Mouse (Mus musculus) liver, embryonic 11.5 days (tissue): ENCODE measurements at regions not wholly inside any gene's neighbourhood (a gene's known extent, or its start where the extent isn't known, plus 50 kb on each side); places are given as distances from the start of the nearest gene placed in this dataset.

Source experiments
- ATAC-seq: fragments of 200-750 bp; cut with Nextera tagmentation; replicated peaks from 2 replicates; pipeline ENCODE4 v1.8.0; 2017; ENCODE audit warnings: moderate number of reproducible peaks, mild to moderate bottlenecking, moderate TSS enrichment, moderate library complexity; ENCODE audit not compliant: low FRiP score
- DNase-seq: peaks from one replicate; pipeline ENCODE4 v3.0.0-alpha.2; 2017; ENCODE audit warnings: low spot score
- H3K27ac ChIP-seq: fragments of 300-500 bp; sonication (generic); 2 replicates; pipeline ENCODE4 v1.5.1; 2014; ENCODE audit warnings: mild to moderate bottlenecking, low read depth, low read length, control low read depth
- H3K27me3 ChIP-seq: fragments of 300-500 bp; sonication (generic); replicated peaks from 2 replicates; pipeline ENCODE4 v1.6.1; 2014; ENCODE audit warnings: low read length, mixed read lengths; ENCODE audit not compliant: control insufficient read depth, insufficient read depth
- H3K36me3 ChIP-seq: fragments of 300-500 bp; sonication (generic); 2 replicates; pipeline ENCODE4 v1.6.1; 2014; ENCODE audit warnings: mild to moderate bottlenecking, low read length, moderate library complexity, mixed read lengths; ENCODE audit not compliant: control insufficient read depth, insufficient read depth
- H3K4me1 ChIP-seq: fragments of 300-500 bp; sonication (generic); replicated peaks from 2 replicates; pipeline ENCODE4 v1.6.1; 2014; ENCODE audit warnings: low read length, mixed read lengths; ENCODE audit not compliant: control insufficient read depth, insufficient read depth
- H3K4me2 ChIP-seq: fragments of 300-500 bp; sonication (generic); 2 replicates; pipeline ENCODE4 v1.6.1; 2014; ENCODE audit warnings: mild to moderate bottlenecking, control low read depth, moderate library complexity
- H3K4me3 ChIP-seq: fragments of 300-500 bp; sonication (generic); 2 replicates; pipeline ENCODE4 v1.5.1; 2014; ENCODE audit warnings: low read depth, low read length, control low read depth
- H3K9ac ChIP-seq: fragments of 300-500 bp; sonication (generic); 2 replicates; pipeline ENCODE4 v1.6.1; 2014; ENCODE audit warnings: low read depth, low read length, control low read depth
- H3K9me3 ChIP-seq: fragments of 300-500 bp; sonication (generic); 2 replicates; pipeline ENCODE4 v1.6.1; 2016; ENCODE audit warnings: low read length, inconsistent platforms, mixed read lengths; ENCODE audit not compliant: control insufficient read depth
- WGBS: fragments of 180-500 bp; shearing (Covaris S2); extraction: QIAGEN DNeasy Blood & Tissue Kit; methylation state at CpG from one replicate; pipeline ENCODE4 v1.1.7; 2014; 5-methylcytosine and 5-hydroxymethylcytosine counted together

DNA sequence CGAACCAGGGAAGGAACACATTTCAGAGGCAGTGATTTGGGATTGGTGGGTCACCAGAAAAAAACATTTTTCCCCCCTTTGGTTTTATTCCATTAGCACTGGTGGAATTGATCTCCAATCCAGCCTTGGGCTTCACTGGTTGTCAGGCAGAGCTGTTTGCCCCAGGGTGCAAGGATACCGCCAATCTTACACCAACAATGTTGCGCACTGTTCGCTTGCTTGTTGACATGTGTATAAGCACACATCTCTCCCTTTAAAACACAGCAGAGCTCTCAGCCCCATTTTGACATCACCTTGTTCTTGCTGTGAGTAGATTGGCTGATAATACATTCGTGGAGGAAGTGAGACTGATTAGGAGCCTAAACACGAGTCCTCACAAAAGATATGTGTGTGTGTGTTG lies 333.1 kb upstream of the Atp5g3 start:
- DNase-seq (no peak), ATAC-seq (no peak)
- H3K9ac ChIP-seq, result no peak overlapping the region
- H3K4me1 ChIP-seq, result no peaks in the 10 kb centered on the region
- no peak overlapping the region for H3K27ac ChIP-seq
- no peaks in the 10 kb centered on the region for H3K9me3 ChIP-seq
- H3K4me3 ChIP-seq, result no peak overlapping the region
- no peaks in the 10 kb centered on the region for H3K27me3 ChIP-seq
- H3K36me3 ChIP-seq, result no peaks in the 10 kb centered on the region
- no peak overlapping the region for H3K4me2 ChIP-seq
- 76% methylated on average over 6 of the region's 6 CpGs for WGBS

DNA sequence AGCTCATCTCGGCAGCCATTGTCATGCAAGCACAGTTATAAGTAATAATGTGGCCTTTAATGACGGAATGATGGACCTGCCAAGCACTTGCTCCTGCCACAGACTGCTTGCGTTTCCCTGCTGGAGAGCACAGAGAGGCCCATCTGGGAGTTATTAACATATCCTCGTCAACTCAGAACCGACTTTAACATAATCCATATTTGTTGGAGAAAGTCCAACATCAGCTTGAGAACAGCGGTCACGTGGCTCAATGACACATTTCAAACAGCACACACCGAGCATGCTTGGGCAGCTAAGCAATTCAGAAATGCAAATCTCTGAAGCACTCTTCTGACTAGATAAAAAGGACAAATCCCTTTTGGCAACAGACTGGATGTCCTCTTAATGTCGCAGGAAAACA lies 332.7 kb upstream of the Atp5g3 start:
- Histone ChIP-seq H3K9me3 (no peaks in the 10 kb centered on the region), H3K4me2 (no peak overlapping the region), H3K9ac (no peak overlapping the region), H3K27me3 (no peaks in the 10 kb centered on the region), H3K4me1 (no peaks in the 10 kb centered on the region), H3K4me3 (no peak overlapping the region), H3K36me3 (no peaks in the 10 kb centered on the region), H3K27ac (no peak overlapping the region)
- 63% methylated on average over 9 of the region's 9 CpGs for WGBS
- ATAC-seq (no peak), DNase-seq (no peak)

DNA sequence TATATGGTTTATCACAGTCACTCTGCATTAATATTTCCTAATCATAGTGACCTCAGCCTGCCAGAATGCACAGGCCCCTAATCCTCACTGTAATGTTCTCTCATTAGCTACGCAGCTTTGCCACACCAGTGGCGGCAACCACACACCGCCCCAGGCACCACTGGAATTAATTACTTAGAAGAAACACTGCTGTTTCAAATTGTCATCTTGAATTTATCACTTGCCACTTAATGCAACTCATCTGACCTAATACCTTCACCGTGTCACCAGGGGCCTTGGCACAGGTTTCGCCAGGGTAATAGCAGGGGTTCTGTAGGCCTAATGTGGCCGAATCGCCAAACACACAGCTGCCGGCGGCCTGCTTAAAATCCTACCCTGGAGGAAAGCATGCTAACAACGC lies 328.5 kb upstream of the Atp5g3 start:
- Histone ChIP-seq H3K27me3 (no peaks in the 10 kb centered on the region), H3K27ac (no peak overlapping the region), H3K4me3 (no peak overlapping the region), H3K9me3 (no peaks in the 10 kb centered on the region), H3K4me2 (no peak overlapping the region), H3K4me1 (no peaks in the 10 kb centered on the region), H3K9ac (no peak overlapping the region), H3K36me3 (no peaks in the 10 kb centered on the region)
- ATAC-seq, result no peak
- WGBS, result 78% methylated on average over 10 of the region's 10 CpGs
- DNase-seq, result no peak

DNA sequence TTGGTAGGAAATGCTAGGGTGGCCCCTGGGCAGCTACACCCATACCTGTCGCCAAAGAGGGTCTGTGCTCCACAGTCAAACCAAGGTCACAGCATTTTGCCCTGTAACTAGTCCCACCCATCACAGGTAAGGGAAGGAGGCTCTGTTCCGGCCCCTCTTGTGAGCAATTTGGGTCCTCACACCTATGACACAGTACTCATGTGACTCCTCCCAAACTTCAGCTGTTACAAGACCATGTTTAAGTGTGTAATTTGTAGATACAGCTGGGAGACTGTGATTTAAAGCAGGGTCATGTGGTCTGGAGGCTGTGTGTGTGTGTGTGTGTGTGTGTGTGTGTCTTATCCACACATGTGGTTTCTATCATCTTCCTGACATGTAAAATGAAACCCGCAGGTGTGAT lies 306.3 kb upstream of the Atp5g3 start:
- Histone ChIP-seq H3K4me3 (no peak overlapping the region), H3K4me2 (no peak overlapping the region), H3K4me1 (no peaks in the 10 kb centered on the region), H3K9me3 (no peaks in the 10 kb centered on the region), H3K9ac (no peak overlapping the region), H3K27me3 (no peaks in the 10 kb centered on the region), H3K27ac (no peak overlapping the region), H3K36me3 (no peaks in the 10 kb centered on the region)
- no peak for DNase-seq
- 76% methylated on average over 3 of the region's 3 CpGs for WGBS
- ATAC-seq, result no peak

DNA sequence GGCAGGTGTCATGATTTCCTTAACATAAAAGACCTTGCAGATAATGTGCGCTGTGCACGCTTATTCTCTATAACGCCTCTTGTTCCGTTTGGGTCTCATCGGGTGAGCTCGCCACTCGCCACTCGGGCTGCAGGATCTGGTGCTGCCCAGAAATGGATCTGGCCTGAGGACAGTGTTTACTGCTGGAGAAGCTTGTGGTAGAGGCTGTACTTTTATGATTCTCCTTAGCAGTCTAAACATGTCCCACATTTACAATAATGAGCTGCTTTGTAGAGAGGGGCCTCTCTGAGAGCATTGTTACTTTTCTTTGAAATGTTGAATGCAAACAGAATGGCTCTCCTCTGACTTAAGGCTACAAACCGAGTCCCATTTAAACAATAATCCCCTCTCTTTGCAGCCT lies 299.1 kb upstream of the Atp5g3 start:
- no peaks in the 10 kb centered on the region for H3K4me1 ChIP-seq
- H3K9me3 ChIP-seq, result no peaks in the 10 kb centered on the region
- H3K27ac ChIP-seq, result no peak overlapping the region
- H3K4me3 ChIP-seq, result no peak overlapping the region
- H3K4me2 ChIP-seq, result no peak overlapping the region
- H3K27me3 ChIP-seq, result no peaks in the 10 kb centered on the region
- H3K9ac ChIP-seq, result no peak overlapping the region
- DNase-seq (no peak), ATAC-seq (no peak)
- 83% methylated on average over 9 of the region's 9 CpGs for WGBS
- H3K36me3 ChIP-seq, result no peaks in the 10 kb centered on the region

DNA sequence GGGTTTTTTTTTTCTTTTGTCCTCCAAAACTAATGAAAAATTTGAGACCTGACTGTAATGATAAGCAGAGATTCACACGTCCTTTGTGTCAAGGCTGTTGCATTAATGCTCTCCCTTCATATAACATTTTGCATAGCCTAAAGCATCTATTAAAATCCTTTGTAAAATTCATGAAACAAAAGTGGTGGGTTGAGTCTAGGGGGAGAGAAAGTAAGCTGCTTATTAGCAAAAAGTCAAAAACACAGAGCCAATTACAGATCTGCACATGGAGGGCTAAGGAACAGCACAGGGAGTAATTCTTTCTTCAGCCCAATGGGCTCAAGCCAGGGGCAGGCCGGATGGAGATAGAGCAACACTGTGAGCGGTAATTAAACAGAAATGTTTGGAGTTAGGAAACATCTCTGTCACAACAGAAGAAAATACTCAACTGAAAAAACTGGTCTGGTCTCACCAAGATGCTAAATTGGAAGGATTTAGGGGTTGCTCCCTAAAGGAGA lies 298.3 kb upstream of the Atp5g3 start:
- Histone ChIP-seq H3K4me1 (no peaks in the 10 kb centered on the region), H3K9ac (no peak overlapping the region), H3K27me3 (no peaks in the 10 kb centered on the region), H3K27ac (no peak overlapping the region), H3K4me2 (no peak overlapping the region), H3K9me3 (no peaks in the 10 kb centered on the region), H3K4me3 (no peak overlapping the region), H3K36me3 (no peaks in the 10 kb centered on the region)
- ATAC-seq (no peak), DNase-seq (no peak)
- WGBS, result 76% methylated on average over 3 of the region's 3 CpGs

DNA sequence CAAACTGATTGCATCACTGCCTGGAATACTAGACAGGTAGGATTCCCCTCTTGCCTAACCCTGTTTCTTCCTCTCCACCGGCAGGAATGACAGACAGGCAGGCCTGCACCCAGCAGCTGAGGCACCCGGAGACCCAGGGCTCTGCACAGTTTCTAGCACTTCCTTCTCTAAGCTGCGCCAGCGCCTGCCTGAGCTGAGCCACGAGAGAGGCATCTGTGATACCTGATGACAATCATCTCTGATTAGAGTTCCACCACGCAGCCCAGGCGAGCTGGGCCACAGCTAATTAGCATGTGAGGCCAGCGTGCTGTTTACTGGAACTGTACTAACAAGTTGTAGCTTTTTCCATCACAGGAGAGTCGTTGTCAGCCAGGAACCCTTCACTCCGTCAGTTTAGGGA lies 296.3 kb upstream of the Atp5g3 start:
- Histone ChIP-seq H3K36me3 (no peaks in the 10 kb centered on the region), H3K9ac (no peak overlapping the region), H3K4me3 (no peak overlapping the region), H3K4me1 (no peaks in the 10 kb centered on the region), H3K9me3 (no peaks in the 10 kb centered on the region), H3K27me3 (no peaks in the 10 kb centered on the region), H3K27ac (no peak overlapping the region), H3K4me2 (no peak overlapping the region)
- no peak for ATAC-seq
- WGBS, result 40% methylated on average over 10 of the region's 10 CpGs
- DNase-seq, result no peak

DNA sequence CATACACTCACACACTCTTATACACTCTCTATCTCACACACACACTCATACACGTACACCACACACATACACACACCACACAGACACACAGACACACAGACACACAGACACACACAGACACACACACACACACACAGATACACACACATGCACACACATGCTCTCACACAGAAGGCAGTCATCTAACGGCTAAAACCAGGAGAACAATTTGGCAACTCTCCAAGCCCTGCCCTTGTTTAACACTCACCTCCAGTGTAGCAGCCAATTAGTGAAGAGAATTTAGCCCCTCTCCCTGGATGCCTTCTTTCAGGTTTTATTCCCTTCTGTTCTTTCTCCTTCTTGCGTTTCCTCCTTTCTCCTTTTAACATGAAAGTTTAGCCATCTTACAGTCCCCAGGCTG lies 291.6 kb upstream of the Atp5g3 start:
- Histone ChIP-seq H3K4me2 (no peak overlapping the region), H3K9ac (no peak overlapping the region), H3K9me3 (no peaks in the 10 kb centered on the region), H3K27me3 (no peaks in the 10 kb centered on the region), H3K4me1 (0 out of 2 replicates have a peak, but pooled peaks cover 2% of the 10 kb centered on the region), H3K4me3 (no peak overlapping the region), H3K27ac (no peak overlapping the region), H3K36me3 (no peaks in the 10 kb centered on the region)
- DNase-seq (no peak), ATAC-seq (no peak)
- WGBS, result 68% methylated on average over 3 of the region's 3 CpGs

DNA sequence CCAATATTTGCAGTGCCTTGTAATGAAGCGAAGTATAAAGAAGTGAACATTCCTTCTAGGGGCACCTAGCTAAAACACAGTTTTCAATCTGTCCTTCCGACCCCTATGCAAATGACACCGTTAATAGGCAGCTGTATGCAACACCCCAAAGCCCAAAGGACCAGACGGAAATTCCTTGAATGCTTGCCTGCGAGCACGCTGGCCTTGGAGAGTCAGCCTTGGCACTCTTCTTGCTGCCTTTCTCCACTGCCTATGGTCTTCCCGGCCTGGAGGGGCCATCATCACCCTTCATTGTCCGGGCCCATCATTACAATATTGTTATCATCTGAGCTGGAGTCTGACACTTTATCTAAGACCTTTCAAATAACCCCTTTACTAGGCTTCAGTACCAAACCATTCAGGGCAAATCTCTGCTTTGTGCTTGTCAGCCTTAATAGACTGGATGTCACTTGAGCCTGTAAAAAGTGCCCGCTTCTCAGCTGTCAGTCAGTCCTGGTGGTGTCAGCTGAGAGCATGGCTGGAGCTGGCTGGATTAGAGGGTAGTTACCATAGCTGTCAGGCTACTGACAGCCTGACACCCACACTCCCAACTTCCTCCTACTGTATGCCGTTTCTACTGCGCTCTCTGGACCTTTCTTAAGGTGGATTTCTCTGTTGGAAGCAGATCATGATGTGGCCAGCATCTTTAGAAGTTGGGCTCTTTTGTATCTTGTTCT lies 290.6 kb upstream of the Atp5g3 start:
- no peaks in the 10 kb centered on the region for H3K36me3 ChIP-seq
- ATAC-seq, result no peak
- H3K27ac ChIP-seq, result no peak overlapping the region
- 50% methylated on average over 11 of the region's 11 CpGs for WGBS
- H3K27me3 ChIP-seq, result no peaks in the 10 kb centered on the region
- no peak overlapping the region for H3K4me2 ChIP-seq
- no peak overlapping the region for H3K9ac ChIP-seq
- no peaks in the 10 kb centered on the region for H3K9me3 ChIP-seq
- no peak overlapping the region for H3K4me3 ChIP-seq
- no peak for DNase-seq
- 0 out of 2 replicates have a peak, but pooled peaks cover 2% of the 10 kb centered on the region for H3K4me1 ChIP-seq
